Mouse (Mus musculus) 416B (cell line): ENCODE results near the gene Gm3239.
"Not testable (repeated sequence)": the region's sequence is repeated elsewhere in the genome, so short reads cannot be mapped to it uniquely, and the experiment has no call there.

Experiments used
- DNase-seq: peaks from one replicate; pipeline ENCODE4 v3.0.0; 2011; ENCODE audit warnings: low read depth

Gene Gm3239

GRCm38 (mm10) chr14:4663892-4664291 lies at the start of gene Gm3239:
Gene Gm3239 (plus strand): TSS chr14:4664192.
- DNase-seq = not testable (repeated sequence)

DNA sequence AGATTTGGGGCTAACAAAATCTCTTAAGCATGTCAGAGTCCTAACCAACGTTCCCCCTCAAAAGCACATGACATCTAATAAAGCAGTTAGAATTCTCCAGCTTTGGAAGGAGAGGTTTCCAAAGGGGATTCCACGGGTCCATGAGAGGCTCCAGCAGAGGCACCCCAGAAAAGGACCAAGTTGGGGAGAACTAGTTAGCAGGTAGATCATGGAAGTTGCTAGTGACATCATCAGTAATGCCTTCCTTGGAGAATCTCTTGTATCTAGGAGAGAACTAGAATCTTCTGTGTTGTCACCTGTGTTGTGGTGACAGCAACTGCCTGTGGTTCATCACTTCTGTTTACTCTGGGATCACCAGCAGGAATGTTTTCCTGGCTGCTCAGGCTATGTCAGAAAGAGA lies 31.9 kb upstream of the Gm3239 start, which contains the start of gene Gm8159:
Gene Gm8159, plus strand, starts transcription at position 301 of the 400 bp plus-strand sequence.
- DNase-seq = not testable (repeated sequence)

GRCm38 (mm10) chr14:4649309-4649708 lies 14.7 kb upstream of the Gm3239 start:
- not testable (repeated sequence) for DNase-seq

DNA sequence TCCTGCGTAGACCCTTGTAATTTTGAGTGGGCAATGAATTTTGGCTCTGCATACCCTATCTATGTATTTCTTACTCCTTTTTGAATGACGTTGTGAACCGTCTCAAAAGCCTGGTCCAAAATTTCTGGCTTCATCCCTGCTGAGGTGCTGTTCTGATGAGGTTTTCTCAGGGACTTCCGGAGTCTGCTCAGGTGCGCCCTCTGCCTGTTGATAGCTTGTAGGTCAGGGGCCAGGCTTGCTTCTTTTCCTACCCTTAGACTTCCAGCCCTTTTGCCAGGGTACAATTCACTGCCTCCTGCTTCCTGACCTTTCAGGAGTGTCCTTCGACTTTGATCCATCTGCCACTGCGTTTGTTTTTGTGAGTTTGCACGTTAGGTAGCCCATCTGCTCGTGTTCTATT lies 13.7 kb upstream of the Gm3239 start:
- not testable (repeated sequence) for DNase-seq

DNA sequence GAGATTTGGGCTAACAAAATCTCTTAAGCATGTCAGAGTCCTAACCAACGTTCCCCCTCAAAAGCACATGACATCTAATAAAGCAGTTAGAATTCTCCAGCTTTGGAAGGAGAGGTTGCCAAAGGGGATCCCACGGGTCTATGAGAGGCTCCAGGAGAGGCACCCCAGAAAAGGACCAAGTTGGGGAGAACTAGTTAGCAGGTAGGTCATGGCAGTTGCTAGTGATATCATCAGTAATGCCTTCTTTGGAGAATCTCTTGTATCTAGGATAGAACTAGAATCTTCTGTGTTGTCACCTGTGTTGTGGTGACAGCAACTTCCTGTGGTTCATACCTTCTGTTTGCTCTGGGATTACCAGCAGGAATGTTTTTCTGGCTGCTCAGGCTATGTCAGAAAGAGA lies 44.9 kb downstream of the Gm3239 start, which contains the start of gene Gm7876:
Gene Gm7876, plus strand, starts transcription at position 301 of the 400 bp plus-strand sequence.
- not testable (repeated sequence) for DNase-seq
